Mouse (Mus musculus) lung, adult 2 months (tissue): ENCODE data around the gene Ptprm.

ENCODE experiments used
- CTCF ChIP-seq: fragments of 200-500 bp; IDR thresholded peaks from 2 replicates; pipeline ENCODE4 v1.5.1; 2011; ENCODE audit warnings: mild to moderate bottlenecking, low read length, control low read depth; ENCODE audit not compliant: insufficient read depth
- POLR2A ChIP-seq: fragments of 200-500 bp; IDR thresholded peaks from 2 replicates; pipeline ENCODE4 v1.6.1; 2011; ENCODE audit warnings: low read depth, mild to moderate bottlenecking, control low read depth, low read length, borderline replicate concordance; ENCODE audit errors: extremely low read depth

- no peak for TF ChIP-seq POLR2A
- no peak for TF ChIP-seq CTCF
These were observed 646.6 kb downstream of the Ptprm start for GRCm38 (mm10) chr17:66707684-66708083.
